Mouse (Mus musculus) frontal cortex, postnatal 14 days (tissue): ENCODE results near the gene Slc22a14.
"Not testable (repeated sequence)": the region's sequence is repeated elsewhere in the genome, so short reads cannot be mapped to it uniquely, and the experiment has no call there.

ENCODE experiments used
- DNase-seq, 2 experiments: peaks; one replicate each; pipeline ENCODE4 v3.0.0; 2022; ENCODE audit warnings: low spot score in 2 of 2

Gene Slc22a14

GRCm38 (mm10) chr9:119365284-119365683 lies at the start of gene Slc22a14:
Gene Slc22a14 (minus strand): TSS chr9:119365553.
- no peak for DNase-seq

GRCm38 (mm10) chr9:119409864-119410263 lies 44.5 kb upstream of the Slc22a14 start:
- no peak for DNase-seq

- no peak for DNase-seq
Observed at GRCm38 (mm10) chr9:119408898-119409664, 43.7 kb upstream of the Slc22a14 start.

GRCm38 (mm10) chr9:119407884-119408283 lies 42.5 kb upstream of the Slc22a14 start:
- no peak for DNase-seq

GRCm38 (mm10) chr9:119404090-119404489 lies 38.7 kb upstream of the Slc22a14 start:
- no peak for DNase-seq

GRCm38 (mm10) chr9:119403236-119403641 lies 37.9 kb upstream of the Slc22a14 start:
- peak in 1 of 2 experiments; percentile 32 for DNase-seq

- DNase-seq: peak; percentile 33 to 48
Observed at GRCm38 (mm10) chr9:119402253-119403235, 37.2 kb upstream of the Slc22a14 start.

- DNase-seq: peak; percentile 84 to 86
Observed at GRCm38 (mm10) chr9:119401801-119402214, 36.5 kb upstream of the Slc22a14 start, which contains the start of gene Acvr2b. Gene Acvr2b (plus strand): TSS chr9:119402118.

- peak in 1 of 2 experiments; percentile 22 for DNase-seq
Observed at GRCm38 (mm10) chr9:119401351-119401750, 36.0 kb upstream of the Slc22a14 start.

- DNase-seq: no peak
Observed at GRCm38 (mm10) chr9:119394808-119395207, 29.5 kb upstream of the Slc22a14 start.

GRCm38 (mm10) chr9:119390214-119390613 lies 24.9 kb upstream of the Slc22a14 start:
- DNase-seq: no peak

- no peak for DNase-seq
Observed at GRCm38 (mm10) chr9:119388956-119389355, 23.6 kb upstream of the Slc22a14 start.

- peak; percentile 14 to 16 for DNase-seq
Observed at GRCm38 (mm10) chr9:119382603-119383002, 17.2 kb upstream of the Slc22a14 start.

GRCm38 (mm10) chr9:119378231-119378630 lies 12.9 kb upstream of the Slc22a14 start:
- DNase-seq: no peak

GRCm38 (mm10) chr9:119375556-119375955 lies 10.2 kb upstream of the Slc22a14 start:
- DNase-seq: no peak

GRCm38 (mm10) chr9:119375008-119375407 lies 9.7 kb upstream of the Slc22a14 start:
- DNase-seq: no peak

- DNase-seq: no peak
Observed at GRCm38 (mm10) chr9:119371251-119371650, 5.9 kb upstream of the Slc22a14 start.

GRCm38 (mm10) chr9:119370770-119371169 lies 5.4 kb upstream of the Slc22a14 start:
- DNase-seq: not testable (repeated sequence)

- DNase-seq: no peak
Observed at GRCm38 (mm10) chr9:119368367-119368766, 3.0 kb upstream of the Slc22a14 start.

GRCm38 (mm10) chr9:119363229-119363628 lies 2.1 kb downstream of the Slc22a14 start:
- no peak for DNase-seq

- no peak for DNase-seq
Observed at GRCm38 (mm10) chr9:119361416-119361815, 3.9 kb downstream of the Slc22a14 start.

- DNase-seq: no peak
Observed at GRCm38 (mm10) chr9:119358058-119358429, 7.3 kb downstream of the Slc22a14 start.
